Comparison of ENCODE assay signal across 8 mouse cellular contexts in genomic region chr7:71412079-71412478, GRCm38 (mm10).
DNase-seq lines count a peak whose midpoint lies in the region; ATAC-seq and TF ChIP-seq lines count a peak whose summit lies in the region.

No protein-coding gene starts in this region.

- H3K4me3 ChIP-seq in hindbrain, embryonic 10.5 days: peak overlapping the region; percentile 46
- H3K4me3 ChIP-seq in lung, embryonic 14.5 days (ENCODE audit: low read depth, low read length): peak overlapping the region; percentile 35

- H3K9me3 ChIP-seq in hindbrain, embryonic 10.5 days: no peaks in the 10 kb centered on the region
- H3K9me3 ChIP-seq in lung, embryonic 14.5 days (ENCODE audit: low read depth, low read length): no peaks in the 10 kb centered on the region

- H3K27me3 ChIP-seq in hindbrain, embryonic 10.5 days (ENCODE audit: insufficient read depth, poor library complexity, severe bottlenecking): peaks cover 19% of the 10 kb centered on the region
- H3K27me3 ChIP-seq in lung, embryonic 14.5 days (ENCODE audit: insufficient read depth, low read length): no peaks in the 10 kb centered on the region

- H3K27ac ChIP-seq in hindbrain, embryonic 10.5 days: peak overlapping the region; percentile 88
- H3K27ac ChIP-seq in lung, embryonic 14.5 days (ENCODE audit: low read depth): peak overlapping the region; percentile 96

- H3K4me1 ChIP-seq in hindbrain, embryonic 10.5 days (replicated peaks): peaks cover 33% of the 10 kb centered on the region
- H3K4me1 ChIP-seq in lung, embryonic 14.5 days (ENCODE audit: insufficient read depth): peaks cover 26% of the 10 kb centered on the region

- H3K4me2 ChIP-seq in lung, embryonic 14.5 days: peak overlapping the region; percentile 74

- H3K36me3 ChIP-seq in hindbrain, embryonic 10.5 days: no peaks in the 10 kb centered on the region
- H3K36me3 ChIP-seq in lung, embryonic 14.5 days (ENCODE audit: insufficient read depth): no peaks in the 10 kb centered on the region

- peak; percentile 94 for DNase-seq in NIH3T3 (ENCODE audit: low read depth)
- DNase-seq in cerebellum, adult 9-10 months: peak; percentile 29
- peak; percentile 31 to 84 for DNase-seq in frontal cortex, adult 2 months (ENCODE audit: extremely low spot score in 1 of 2, low spot score in 1 of 2)
- peak; percentile 87 for DNase-seq in hindbrain, embryonic 10.5 days (ENCODE audit: low spot score)
- peak; percentile 55 for DNase-seq in layer of hippocampus, adult 9-10 months (ENCODE audit: low spot score)
- peak; percentile 97 for DNase-seq in lung, embryonic 14.5 days
- peak; percentile 79 for DNase-seq in ovary, postnatal 14 days (ENCODE audit: low spot score)
- peak; percentile 68 for DNase-seq in urinary bladder, adult 2 months (ENCODE audit: low spot score)

- TF ChIP-seq CTCF in lung, embryonic 14.5 days (IDR thresholded peaks at IDR 0.05; ENCODE audit: low read depth): peak; percentile 92

- 5% methylated on average over 12 of the region's 12 CpGs for WGBS in hindbrain, embryonic 10.5 days
- under 1% methylated on average over 12 of the region's 12 CpGs for WGBS in lung, embryonic 14.5 days

- peak; percentile 73 for ATAC-seq in lung, embryonic 14.5 days (ENCODE audit: insufficient read depth)

- peak overlapping the region; percentile 20; the same call in 1 of the 2 replicates for H3K9ac ChIP-seq in lung, embryonic 14.5 days

Comparison
In these comparisons a context has a peak if more than half of its experiments do, and no peak if none do; other contexts are left out.
1. Peak in every context shown above with its lines: DNase-seq, ATAC-seq, H3K4me3 ChIP-seq and H3K27ac ChIP-seq.
2. DNase-seq: peak in every context shown above with its lines; median percentile 97 in lung, embryonic 14.5 days; 94 in NIH3T3; 87 in hindbrain, embryonic 10.5 days; 79 in ovary, postnatal 14 days; 68 in urinary bladder, adult 2 months; 58 in frontal cortex, adult 2 months; 55 in layer of hippocampus, adult 9-10 months; 29 in cerebellum, adult 9-10 months.